Mouse (Mus musculus) kidney, postnatal 36 days (tissue): ENCODE results near the gene Brdt.

Experiments used
- DNase-seq, 2 experiments: peaks; one replicate each; pipeline ENCODE4 v3.0.0; 2021 to 2022; ENCODE audit warnings: mixed read lengths in 2 of 2

Gene Brdt

GRCm38 (mm10) chr5:107330916-107331421 is at the start of gene Brdt:
Gene Brdt, plus strand, starts transcription at chr5:107331159.
- no peak for DNase-seq

GRCm38 (mm10) chr5:107282561-107283307 is 48.2 kb upstream of the Brdt start:
- DNase-seq: no peak

GRCm38 (mm10) chr5:107283935-107284524 is 46.9 kb upstream of the Brdt start:
- no peak for DNase-seq

GRCm38 (mm10) chr5:107285563-107285962 is 45.4 kb upstream of the Brdt start:
- DNase-seq: no peak

- peak in 1 of 2 experiments; percentile 87 for DNase-seq
These were observed 43.6 kb upstream of the Brdt start for GRCm38 (mm10) chr5:107287254-107287907.

- no peak for DNase-seq
These were observed 43.1 kb upstream of the Brdt start for GRCm38 (mm10) chr5:107287908-107288267.

GRCm38 (mm10) chr5:107288427-107289233 is 42.3 kb upstream of the Brdt start:
- DNase-seq: peak in 1 of 2 experiments; percentile 63

- DNase-seq: peak; percentile 89 to 91
These were observed 41.7 kb upstream of the Brdt start, which contains the start of gene Tgfbr3 for GRCm38 (mm10) chr5:107289234-107289764. Gene Tgfbr3, minus strand, starts transcription at chr5:107289629.

- no peak for DNase-seq
These were observed 41.0 kb upstream of the Brdt start for GRCm38 (mm10) chr5:107289986-107290385.

GRCm38 (mm10) chr5:107294041-107294440 is 36.9 kb upstream of the Brdt start:
- DNase-seq: no peak

GRCm38 (mm10) chr5:107295061-107295816 is 35.7 kb upstream of the Brdt start:
- peak; percentile 54 to 59 for DNase-seq

- peak in 1 of 2 experiments; percentile 49 for DNase-seq
These were observed 35.0 kb upstream of the Brdt start for GRCm38 (mm10) chr5:107295817-107296511.

GRCm38 (mm10) chr5:107296512-107297322 is 34.2 kb upstream of the Brdt start:
- DNase-seq: peak; percentile 47 to 66

GRCm38 (mm10) chr5:107298854-107299253 is 32.1 kb upstream of the Brdt start:
- DNase-seq: no peak

- peak in 1 of 2 experiments; percentile 8 for DNase-seq
These were observed 27.6 kb upstream of the Brdt start for GRCm38 (mm10) chr5:107303350-107303861.

- DNase-seq: no peak
These were observed 26.7 kb upstream of the Brdt start for GRCm38 (mm10) chr5:107304117-107304825.

- DNase-seq: no peak
These were observed 23.5 kb upstream of the Brdt start for GRCm38 (mm10) chr5:107307432-107307831.

GRCm38 (mm10) chr5:107317141-107317540 is 13.8 kb upstream of the Brdt start:
- no peak for DNase-seq

GRCm38 (mm10) chr5:107320703-107321102 is 10.3 kb upstream of the Brdt start:
- peak; percentile 37 to 62 for DNase-seq
